Mouse (Mus musculus) fibroblast of lung, adult 2 months (primary cell): Measurements from ENCODE around the gene Ccdc28a.

Experiments used
- DNase-seq: peaks from one replicate; pipeline ENCODE4 v3.0.0-alpha.2; 2011; ENCODE audit warnings: low read depth

Ccdc28a gene

DNA sequence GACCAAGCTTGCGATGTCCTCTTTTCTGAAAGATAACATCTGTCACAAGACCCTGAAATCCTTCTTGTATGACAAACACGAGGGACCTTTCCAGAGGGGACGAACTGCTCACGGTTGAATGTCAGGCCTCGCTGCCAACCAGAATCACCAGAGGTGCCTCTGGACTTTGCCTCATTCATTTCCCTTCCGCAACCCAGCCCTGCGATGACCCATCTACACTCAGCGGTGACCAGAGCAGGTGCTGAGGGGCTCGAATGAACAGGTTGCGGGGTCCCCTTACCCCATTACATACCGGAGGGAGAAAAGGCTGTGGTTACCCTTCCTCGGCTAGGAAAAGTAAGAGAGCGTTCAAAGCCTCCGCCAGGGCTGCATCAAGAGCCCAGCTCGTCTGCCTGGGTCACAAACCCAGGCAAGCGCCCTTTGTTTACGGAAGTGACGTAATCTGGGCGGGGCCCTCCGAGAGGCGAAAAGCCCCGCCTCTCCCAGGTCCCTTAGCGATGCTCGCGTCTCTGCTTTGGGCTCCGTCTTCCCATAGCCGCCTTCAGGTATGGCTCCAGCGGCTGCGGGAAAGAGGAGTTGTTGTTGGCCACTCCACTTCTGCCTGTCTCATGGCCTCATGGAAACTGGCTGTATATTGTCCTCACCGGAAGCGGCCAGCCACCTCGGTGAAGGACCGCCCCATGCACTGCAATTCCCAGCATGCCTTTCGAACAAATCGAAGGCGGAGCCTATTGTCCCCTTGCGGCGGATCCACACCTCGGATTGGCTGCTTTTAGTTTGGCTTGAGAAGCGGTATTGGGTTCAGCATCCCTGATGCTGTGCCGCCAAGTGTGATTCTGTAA, at the start of gene Ccdc28a:
TSS of gene Ccdc28a (minus strand) at position 439 of the 842 bp plus-strand sequence.
- DNase-seq = peak; percentile 91

DNA sequence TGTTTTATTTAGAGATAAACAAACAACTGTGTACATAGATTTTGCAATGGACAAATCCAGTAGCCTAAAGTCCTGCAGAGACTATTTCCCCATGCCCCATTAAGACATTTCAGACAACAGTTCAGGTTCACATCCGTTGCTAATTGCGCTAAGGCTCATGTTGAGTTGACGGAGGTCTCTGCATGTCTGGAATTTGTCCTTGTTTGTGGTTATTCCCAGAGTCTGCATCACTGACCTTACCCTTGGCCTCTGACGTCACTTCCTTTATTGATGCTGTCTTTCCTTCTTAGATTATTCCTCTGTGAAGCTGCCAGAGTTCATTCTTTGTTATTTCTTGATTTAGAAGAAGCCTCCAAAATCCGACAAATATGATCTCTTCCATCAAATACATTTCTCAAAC, 49.2 kb upstream of the Ccdc28a start:
- DNase-seq = no peak

GRCm38 (mm10) chr10:18276090-18276734, 41.4 kb upstream of the Ccdc28a start:
- DNase-seq = no peak

- no peak for DNase-seq
Measured at GRCm38 (mm10) chr10:18251345-18251744, 16.5 kb upstream of the Ccdc28a start.

- no peak for DNase-seq
Measured at GRCm38 (mm10) chr10:18243614-18244013, 8.8 kb upstream of the Ccdc28a start.

DNA sequence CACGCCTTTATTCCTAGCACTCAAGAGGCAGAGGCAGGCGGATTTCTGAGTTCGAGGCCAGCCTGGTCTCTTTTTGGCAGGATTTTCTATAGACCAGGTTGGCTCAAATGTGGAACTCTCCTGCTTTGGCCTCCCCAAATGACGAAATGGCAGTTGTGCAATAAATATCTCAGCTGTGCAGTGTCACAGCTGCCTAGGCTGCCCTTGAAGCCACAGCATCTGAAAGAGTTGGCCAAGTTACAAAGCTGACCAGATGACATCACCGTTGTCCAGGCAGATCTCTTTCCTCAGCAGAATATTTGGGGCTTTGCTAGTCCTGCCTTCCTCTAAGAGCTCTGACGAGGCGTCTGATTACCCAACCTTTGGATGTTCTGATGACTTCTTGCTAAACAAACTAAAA, 2.4 kb upstream of the Ccdc28a start:
- no peak for DNase-seq

DNA sequence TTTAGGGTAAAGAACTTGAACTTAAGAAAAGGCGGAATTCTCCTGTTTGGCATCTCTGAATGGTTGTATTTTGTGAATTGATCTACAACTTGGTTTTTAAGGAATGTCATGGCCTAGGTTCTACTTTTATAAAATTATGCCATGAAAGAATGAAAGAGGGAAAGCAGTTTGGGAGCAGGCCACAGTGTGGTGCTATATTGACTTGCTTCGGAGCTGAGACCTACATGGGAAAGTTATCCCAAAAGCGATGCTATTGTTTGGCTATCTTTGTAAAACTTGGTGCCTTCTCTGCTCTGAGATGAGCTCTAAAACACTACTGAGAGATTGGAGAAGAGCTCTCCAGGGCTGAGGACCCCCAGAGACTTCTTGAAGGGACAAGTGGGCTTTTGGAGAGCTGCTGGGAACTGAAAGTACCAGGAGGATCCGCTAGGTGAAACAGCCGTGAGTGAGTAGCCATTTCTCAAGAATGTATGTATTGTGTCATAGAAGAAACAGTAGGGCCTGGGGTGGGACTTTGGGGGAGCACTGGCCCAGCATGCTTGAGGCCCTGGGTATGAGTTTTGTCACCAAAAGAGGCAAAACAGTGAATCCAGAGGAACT, 1.6 kb upstream of the Ccdc28a start:
- DNase-seq = no peak

DNA sequence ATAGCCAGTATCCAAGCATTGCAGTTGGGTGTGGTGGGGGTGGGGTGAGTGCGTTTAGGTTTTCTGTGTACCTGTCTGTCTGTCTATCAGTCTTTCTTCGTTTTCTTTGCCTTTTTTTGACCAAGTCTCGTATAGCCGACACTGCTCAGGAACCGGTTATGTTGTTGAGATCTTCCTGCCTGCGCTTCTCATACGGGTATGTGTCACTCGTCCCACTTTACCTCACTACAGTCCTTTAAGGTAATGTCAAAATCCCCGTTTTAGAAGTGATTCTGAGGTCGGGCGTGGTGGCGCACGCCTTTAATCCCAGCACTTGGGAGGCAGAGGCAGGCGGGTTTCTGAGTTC, 577 bp upstream of the Ccdc28a start:
- DNase-seq = no peak

GRCm38 (mm10) chr10:18233891-18234290, 907 bp downstream of the Ccdc28a start:
- DNase-seq = no peak

DNA sequence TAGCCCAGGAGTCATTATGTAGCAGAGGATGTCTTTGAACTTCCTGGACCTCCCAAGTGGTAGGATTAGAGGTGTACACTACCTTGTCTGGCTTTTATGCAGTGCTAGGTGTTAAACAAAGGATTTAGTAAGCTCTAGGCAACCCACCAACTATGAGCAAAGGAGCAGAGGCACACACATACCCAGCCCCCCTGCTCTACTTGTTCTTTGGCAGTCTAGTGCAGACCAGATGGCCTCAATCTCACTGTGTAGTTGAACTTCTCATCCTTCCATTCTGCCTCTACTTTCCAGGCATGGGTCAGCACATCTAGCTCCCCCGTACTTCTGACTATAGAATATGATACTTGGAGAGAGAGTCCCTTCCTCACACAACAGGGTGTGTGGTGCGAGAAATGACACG, 10.4 kb downstream of the Ccdc28a start:
- DNase-seq = no peak

DNA sequence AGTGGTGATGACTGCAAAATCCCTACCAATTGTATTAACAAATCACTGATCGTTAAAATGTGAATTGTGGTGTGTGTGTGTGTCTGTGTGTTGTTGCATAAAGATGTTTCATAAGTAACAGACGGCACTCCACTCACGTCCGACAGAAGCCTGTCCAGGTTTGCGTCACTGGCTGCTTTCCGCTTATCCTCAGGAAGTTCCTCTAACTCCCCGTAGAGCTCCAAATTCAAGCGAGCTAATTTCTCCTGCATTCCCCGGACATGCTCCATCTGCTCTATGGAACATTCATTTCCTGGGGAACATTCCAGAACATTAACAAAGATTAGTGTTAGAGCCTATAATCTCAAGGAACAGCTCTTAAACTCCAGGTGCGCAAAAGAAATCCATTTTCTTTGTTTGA, 15.4 kb downstream of the Ccdc28a start:
- no peak for DNase-seq

DNA sequence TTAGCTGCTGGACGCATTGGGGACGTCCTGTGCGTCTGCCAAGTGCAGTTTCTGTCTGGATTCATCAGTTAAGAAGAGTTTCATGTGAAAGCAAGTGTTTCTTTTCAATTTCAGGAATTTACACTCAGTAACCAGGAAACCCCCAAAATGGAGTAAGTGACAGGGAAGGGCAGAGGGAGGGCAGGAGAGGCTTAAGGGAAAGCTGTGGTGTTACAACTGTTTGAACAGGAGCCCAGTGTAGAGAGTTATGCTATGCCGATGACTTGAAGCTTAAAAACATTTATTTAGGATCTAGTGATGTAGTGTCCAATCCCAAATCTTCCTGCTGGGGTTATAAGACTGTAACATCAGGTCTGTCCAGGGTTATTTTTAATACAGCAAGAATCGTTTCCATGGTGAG, 20.7 kb downstream of the Ccdc28a start:
- no peak for DNase-seq

GRCm38 (mm10) chr10:18213373-18213772, 21.4 kb downstream of the Ccdc28a start:
- DNase-seq = no peak

DNA sequence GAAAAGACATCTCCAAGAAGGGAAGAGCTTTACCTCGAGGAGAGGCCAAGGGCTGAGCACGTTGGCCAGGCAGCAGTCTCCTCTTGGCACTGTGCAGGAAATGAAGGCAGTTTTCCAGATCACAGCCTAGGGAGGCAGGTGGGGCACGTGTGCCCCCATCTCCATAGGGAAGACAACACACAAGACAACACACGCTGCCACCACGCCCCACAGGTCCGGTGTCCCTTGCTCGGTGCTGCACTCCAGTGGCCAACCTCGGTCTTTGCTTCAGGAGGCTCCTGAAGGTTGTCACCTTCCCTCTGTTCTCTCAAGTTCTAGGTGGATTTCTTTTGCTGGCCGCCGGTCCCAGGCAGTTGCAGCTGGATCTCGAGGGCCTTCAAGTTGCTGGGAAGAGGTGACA, 24.1 kb downstream of the Ccdc28a start, which contains the start of gene Ect2l:
TSS of gene Ect2l (minus strand) at position 165 of the 400 bp plus-strand sequence.
- no peak for DNase-seq

- DNase-seq = no peak
Measured at GRCm38 (mm10) chr10:18210119-18210518, 24.7 kb downstream of the Ccdc28a start.

GRCm38 (mm10) chr10:18204067-18204466, 30.7 kb downstream of the Ccdc28a start:
- DNase-seq = no peak

DNA sequence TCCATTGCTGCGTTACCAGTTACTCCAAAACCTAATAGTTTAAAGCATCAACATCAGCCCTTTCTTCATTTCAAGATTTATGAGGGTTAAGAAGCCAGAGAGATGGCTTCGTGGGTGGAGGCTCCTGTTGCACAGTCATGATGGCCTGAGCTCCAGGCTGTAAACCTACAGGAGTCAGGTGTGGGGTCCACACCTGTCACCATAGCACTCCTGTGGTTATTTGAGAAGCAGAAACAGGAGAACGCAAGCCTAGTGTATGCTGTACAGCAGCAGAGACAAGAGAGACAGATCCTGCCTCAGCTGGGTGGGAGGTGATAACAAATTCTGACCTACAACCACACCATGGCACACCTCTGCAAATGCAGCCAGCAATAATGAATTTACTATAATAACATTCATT, 32.4 kb downstream of the Ccdc28a start:
- DNase-seq = no peak

DNA sequence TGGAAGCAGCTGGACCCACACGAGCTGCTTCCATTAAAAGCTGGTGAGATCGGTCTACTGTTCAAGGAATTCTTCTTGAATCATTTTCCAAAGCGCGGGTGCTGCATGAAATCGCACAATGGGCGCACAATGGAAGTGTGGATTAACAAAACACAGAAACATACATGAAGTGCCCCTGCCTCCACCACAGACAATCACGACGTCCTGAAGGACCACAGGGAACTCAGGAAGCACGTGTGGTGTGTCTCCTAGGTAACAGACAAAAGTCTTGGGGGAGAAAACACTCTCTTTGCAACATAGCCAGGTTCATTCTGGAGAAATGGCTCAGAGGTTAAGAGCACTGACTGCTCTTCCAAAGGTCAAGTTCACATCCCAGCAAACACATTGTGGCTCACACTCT, 34.1 kb downstream of the Ccdc28a start:
- no peak for DNase-seq

DNA sequence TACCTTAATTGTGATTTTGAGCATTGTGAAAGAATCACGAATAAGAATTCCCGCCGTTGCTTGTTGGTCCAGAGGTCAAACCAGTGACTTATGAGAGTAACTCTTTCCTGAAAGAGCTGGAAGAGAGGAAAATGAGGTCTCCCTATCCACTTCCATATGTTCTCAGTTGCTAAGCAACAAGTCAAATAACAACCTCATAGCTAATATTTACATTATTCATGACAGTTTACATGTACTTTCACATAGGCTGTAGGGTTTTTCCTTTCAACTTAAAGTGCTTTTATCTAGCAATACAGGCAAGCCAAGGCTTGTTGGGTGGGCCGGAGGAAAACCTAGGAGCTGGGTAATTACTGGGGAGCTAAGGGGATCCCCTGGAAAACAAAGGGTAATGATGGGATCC, 34.9 kb downstream of the Ccdc28a start:
- no peak for DNase-seq

DNA sequence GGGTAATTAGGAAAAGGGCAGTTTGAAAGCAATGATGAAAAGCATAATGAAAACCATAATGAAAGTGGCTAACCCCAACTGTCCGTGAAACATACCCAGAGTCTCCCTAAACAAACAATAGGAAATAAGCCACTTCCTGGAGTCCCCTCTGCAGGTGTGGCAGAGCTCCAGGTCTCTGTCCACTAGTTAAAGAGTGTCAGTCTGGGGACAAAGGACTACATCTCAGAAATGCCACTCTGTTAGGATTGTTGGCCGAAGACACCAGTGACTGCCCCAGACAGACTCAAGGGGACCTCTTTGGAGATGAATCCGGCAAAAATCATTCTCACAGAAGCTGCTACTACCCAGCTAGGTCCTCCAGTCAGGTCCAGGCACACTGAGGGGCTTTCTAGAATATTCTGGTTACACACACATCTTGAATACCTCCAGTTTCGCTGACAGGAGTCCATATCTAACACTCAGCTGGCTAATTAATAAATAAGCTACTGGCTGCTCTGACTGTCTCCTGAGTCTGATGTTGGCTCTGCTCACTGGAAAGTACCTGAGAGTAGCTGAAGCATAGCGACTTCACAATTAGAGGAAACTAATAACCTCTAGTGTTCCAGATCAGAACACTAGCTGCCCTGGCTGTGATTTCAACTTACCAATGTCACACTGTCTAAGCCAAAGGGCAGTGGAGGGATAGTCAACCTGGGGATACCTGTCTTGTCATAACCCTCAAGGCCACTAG, 36.3 kb downstream of the Ccdc28a start:
- DNase-seq = no peak

DNA sequence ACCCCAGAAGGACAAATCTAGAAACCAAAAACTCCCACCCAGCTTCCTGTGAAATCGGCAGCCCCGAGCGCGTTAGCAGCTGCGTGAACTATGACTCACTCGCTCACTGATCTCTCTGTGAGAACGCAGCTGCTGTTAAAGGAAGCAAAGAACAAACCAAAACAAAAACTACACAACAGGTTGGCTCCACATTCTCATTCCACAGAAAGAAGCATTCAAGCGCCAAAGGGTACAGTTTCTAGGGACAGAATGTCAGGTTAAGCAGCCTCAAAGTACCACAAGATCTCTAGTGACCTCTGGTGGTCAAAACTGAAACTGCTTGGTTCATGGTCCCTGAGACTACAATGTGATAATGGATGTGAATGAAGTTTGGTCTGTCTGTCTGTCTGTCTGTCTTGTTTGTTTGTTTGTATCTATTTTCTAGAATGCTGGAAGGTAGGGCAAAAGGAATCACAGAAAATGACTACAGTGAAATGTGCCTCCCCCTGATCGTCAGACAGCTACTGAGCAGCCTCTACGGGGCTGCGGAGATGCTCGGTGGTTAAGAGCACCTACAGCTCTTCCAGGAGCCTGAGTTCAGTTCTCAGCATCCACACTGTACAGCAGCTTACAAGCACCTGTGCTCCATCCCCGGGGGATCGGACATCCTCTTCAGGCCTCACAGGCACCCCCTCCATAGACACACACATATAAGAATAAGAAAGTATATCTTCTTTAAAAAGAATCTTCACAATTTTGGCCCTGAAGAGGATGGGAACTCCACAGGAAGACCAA, 37.4 kb downstream of the Ccdc28a start:
- peak; percentile 30 for DNase-seq

GRCm38 (mm10) chr10:18194737-18195141, 40.1 kb downstream of the Ccdc28a start:
- no peak for DNase-seq
